In genomic region chr2:115856401-115857073, GRCm38 (mm10) we compare ENCODE assay signal across 9 mouse cellular contexts.
A peak's percentile ranks its signal among the peaks of the same experiment; 100 is the strongest.
DNase-seq lines count a peak whose midpoint lies in the region; ATAC-seq and TF ChIP-seq lines count a peak whose summit lies in the region.
"Had no signal": no experiment of that assay in that cellular context is flagged by ENCODE, and none has a peak within 500 bp of the region (broad histone marks: within the 10 kb centered on the region; RNA-seq: fewer than 3 reads in every experiment).

No protein-coding gene starts in this region.

- 0 out of 2 replicates have a peak overlapping the region, but pooled peaks have one; percentile 18 for H3K9ac ChIP-seq in kidney, postnatal 0 days (ENCODE audit: low read depth, low read length)
- H3K9ac ChIP-seq in embryonic facial prominence, embryonic 15.5 days, result no peak overlapping the region

- 0 out of 2 replicates have a peak, but pooled peaks cover 22% of the 10 kb centered on the region for H3K4me1 ChIP-seq in kidney, postnatal 0 days (replicated peaks; ENCODE audit: insufficient read depth, low read length)
- H3K4me1 ChIP-seq in embryonic facial prominence, embryonic 15.5 days, result peaks cover 38% of the 10 kb centered on the region
- peaks cover 87% of the 10 kb centered on the region for H3K4me1 ChIP-seq in limb, embryonic 10.5 days
- H3K4me1 ChIP-seq in olfactory bulb, adult 2 months (ENCODE audit: control insufficient read depth, insufficient read depth, low read length), result peaks cover 39% of the 10 kb centered on the region

- H3K4me3 ChIP-seq in kidney, postnatal 0 days (replicated peaks; ENCODE audit: low read depth, low read length), result peak overlapping the region; percentile 31
- peak overlapping the region; percentile 29 for H3K4me3 ChIP-seq in embryonic facial prominence, embryonic 15.5 days (replicated peaks)
- H3K4me3 ChIP-seq in limb, embryonic 10.5 days, result peak overlapping the region; percentile 41
- H3K4me3 ChIP-seq in olfactory bulb, adult 2 months (ENCODE audit: insufficient read depth, low read depth, low read length), result no peak overlapping the region

- H3K27me3 ChIP-seq in kidney, postnatal 0 days (ENCODE audit: insufficient read depth, low read length), result 0 out of 2 replicates have a peak, but pooled peaks cover 4% of the 10 kb centered on the region
- H3K27me3 ChIP-seq in embryonic facial prominence, embryonic 15.5 days, result peaks cover 63% of the 10 kb centered on the region
- H3K27me3 ChIP-seq in limb, embryonic 10.5 days (ENCODE audit: low read depth, poor library complexity, severe bottlenecking), result peaks cover 83% of the 10 kb centered on the region
- H3K27me3 ChIP-seq: Patski had no signal

- no peak for TF ChIP-seq POLR2A in olfactory bulb, adult 2 months (IDR thresholded peaks at IDR 0.05; ENCODE audit: insufficient read depth, low read depth, low read length)

- H3K4me2 ChIP-seq in kidney, postnatal 0 days (ENCODE audit: low read length), result peak overlapping the region; percentile 58
- peak overlapping the region; percentile 45 for H3K4me2 ChIP-seq in embryonic facial prominence, embryonic 15.5 days (replicated peaks)

- no peak for ATAC-seq in kidney, postnatal 0 days (replicated peaks; ENCODE audit: low FRiP score, low read depth)
- no peak for ATAC-seq in embryonic facial prominence, embryonic 15.5 days (ENCODE audit: insufficient number of reproducible peaks, low FRiP score, low TSS enrichment, low read depth)
- ATAC-seq in activated CD4-positive, CD25-positive, alpha-beta regulatory T cell, adult 4 months, result no peak

- no peaks in the 10 kb centered on the region for H3K9me3 ChIP-seq in kidney, postnatal 0 days (replicated peaks; ENCODE audit: low read length)
- H3K9me3 ChIP-seq in embryonic facial prominence, embryonic 15.5 days (replicated peaks), result no peaks in the 10 kb centered on the region
- no peaks in the 10 kb centered on the region for H3K9me3 ChIP-seq in limb, embryonic 10.5 days (replicated peaks)

- H3K36me3 ChIP-seq in kidney, postnatal 0 days (ENCODE audit: insufficient read depth, low read length), result no peaks in the 10 kb centered on the region
- H3K36me3 ChIP-seq in embryonic facial prominence, embryonic 15.5 days, result no peaks in the 10 kb centered on the region
- H3K36me3 ChIP-seq in limb, embryonic 10.5 days, result no peaks in the 10 kb centered on the region

- TF ChIP-seq CTCF in kidney, postnatal 0 days (IDR thresholded peaks at IDR 0.05; ENCODE audit: low read depth), result no peak
- no peak for TF ChIP-seq CTCF in olfactory bulb, adult 2 months (IDR thresholded peaks at IDR 0.05; ENCODE audit: insufficient read depth, low read depth, low read length)

- 4% methylated on average over 13 of the region's 13 CpGs for WGBS in kidney, postnatal 0 days
- WGBS in embryonic facial prominence, embryonic 15.5 days, result 3% methylated on average over 13 of the region's 13 CpGs
- WGBS in limb, embryonic 10.5 days, result 2% methylated on average over 13 of the region's 13 CpGs
- 4% methylated on average over 13 of the region's 13 CpGs for WGBS in olfactory bulb, adult 2 months

- DNase-seq in kidney, postnatal 0 days (ENCODE audit: low spot score), result peak; percentile 61
- DNase-seq in kidney, postnatal 10 days, result no peak
- peak; percentile 53 for DNase-seq in limb, embryonic 10.5 days (ENCODE audit: low spot score)
- DNase-seq in spleen, adult 18-20 months, result no peak
- DNase-seq in spleen, postnatal 10 days (ENCODE audit: low spot score in 2 of 2), result no peak

- H3K27ac ChIP-seq in kidney, postnatal 0 days, result peak overlapping the region; percentile 54; the same call in 1 of the 2 replicates
- H3K27ac ChIP-seq in embryonic facial prominence, embryonic 15.5 days (replicated peaks), result no peak overlapping the region
- no peak overlapping the region for H3K27ac ChIP-seq in limb, embryonic 10.5 days
- peak overlapping the region; percentile 83 for H3K27ac ChIP-seq in olfactory bulb, adult 2 months (ENCODE audit: insufficient read depth, low read depth, low read length)

Comparison
In these comparisons a context has a peak if more than half of its experiments do, and no peak if none do; other contexts are left out.
1. DNase-seq: peak in kidney, postnatal 0 days (single experiment) and limb, embryonic 10.5 days (single experiment); none in kidney, postnatal 10 days (single experiment), spleen, adult 18-20 months (0 of 2) and spleen, postnatal 10 days (0 of 2).
2. H3K27ac ChIP-seq: peak in kidney, postnatal 0 days (single experiment) and olfactory bulb, adult 2 months (single experiment); none in embryonic facial prominence, embryonic 15.5 days (single experiment) and limb, embryonic 10.5 days (single experiment).